Mouse (Mus musculus) megakaryocyte, embryonic 14.5 days (primary cell): Measurements from ENCODE around the gene Slc39a2.
"Not testable (repeated sequence)": the region's sequence is repeated elsewhere in the genome, so short reads cannot be mapped to it uniquely, and the experiment has no call there.

Experiments
- FLI1 ChIP-seq: IDR thresholded peaks from 2 replicates; pipeline ENCODE4 v1.6.1; 2012; ENCODE audit warnings: low read length, inconsistent platforms, mixed read lengths
- GATA1 ChIP-seq: IDR thresholded peaks from 3 replicates; pipeline ENCODE4 v1.6.1; 2012; ENCODE audit warnings: mixed read lengths, low read length, inconsistent platforms, borderline replicate concordance

DNA sequence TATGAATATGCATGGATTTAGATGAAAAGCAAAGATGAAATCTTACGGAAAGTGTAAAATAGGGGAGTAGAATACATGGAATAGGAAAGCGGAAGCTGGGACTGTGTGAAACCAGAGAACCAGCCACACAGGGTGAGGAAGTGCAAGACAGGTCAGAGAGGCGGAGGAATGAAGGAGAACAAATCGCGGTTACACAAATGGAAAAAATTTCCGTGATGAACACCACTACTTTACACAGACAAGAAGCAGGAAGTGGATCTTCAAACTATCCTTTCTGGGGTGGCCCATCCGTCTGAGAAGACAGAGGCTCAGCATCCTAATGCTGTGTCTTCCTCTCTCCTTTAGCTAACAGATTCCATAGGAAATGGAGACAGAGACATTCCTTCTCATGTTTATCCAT lies 37.4 kb upstream of the Slc39a2 start:
- not testable (repeated sequence) for TF ChIP-seq GATA1, FLI1
